Mouse (Mus musculus) cerebellum, adult 11 months (tissue): ENCODE results near the gene D3Ertd254e.
"Not testable (repeated sequence)": the region's sequence is repeated elsewhere in the genome, so short reads cannot be mapped to it uniquely, and the experiment has no call there.

Experiments
- DNase-seq: peaks from one replicate; pipeline ENCODE4 v3.0.0; 2022

Gene D3Ertd254e

DNA sequence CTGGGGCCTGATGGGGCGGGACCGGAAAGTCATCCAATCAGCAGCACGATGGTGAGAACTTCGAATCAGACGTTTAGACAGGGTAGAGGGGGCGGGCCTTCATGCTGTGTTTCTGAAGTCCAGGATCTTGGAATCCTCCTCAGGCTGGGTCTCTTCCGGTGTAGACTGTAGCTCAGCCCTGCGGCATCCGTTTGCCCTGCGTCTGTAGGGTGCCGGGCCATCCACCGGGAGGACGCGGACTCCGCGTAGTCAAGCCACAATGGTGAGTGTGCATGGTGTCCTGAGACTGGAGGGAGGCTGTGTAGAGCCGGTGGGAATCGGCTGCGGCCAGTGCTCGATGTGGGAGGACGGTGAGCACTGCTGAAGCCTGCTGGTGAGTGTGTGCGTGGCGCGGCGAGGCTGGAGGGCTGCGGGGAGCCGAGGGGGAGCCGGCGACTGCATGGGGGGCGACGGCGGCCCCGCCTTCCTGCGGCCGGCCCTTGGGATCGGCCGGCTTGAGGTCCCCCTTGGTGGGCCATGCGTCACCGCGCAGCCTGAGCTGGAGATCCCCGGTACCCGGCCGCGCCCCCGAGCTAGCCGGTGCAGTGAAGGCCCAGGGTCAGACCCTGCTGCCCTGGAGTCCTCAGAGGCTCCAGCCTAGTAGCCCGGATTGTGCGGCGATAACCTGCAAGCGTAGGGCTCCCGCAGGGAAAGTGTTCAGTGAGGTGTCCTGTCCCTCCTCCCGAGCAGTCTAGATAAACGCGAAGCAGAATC is at the start of gene D3Ertd254e:
D3Ertd254e (plus strand) TSS at position 84 of the 753 bp plus-strand sequence.
- peak; percentile 80 for DNase-seq

DNA sequence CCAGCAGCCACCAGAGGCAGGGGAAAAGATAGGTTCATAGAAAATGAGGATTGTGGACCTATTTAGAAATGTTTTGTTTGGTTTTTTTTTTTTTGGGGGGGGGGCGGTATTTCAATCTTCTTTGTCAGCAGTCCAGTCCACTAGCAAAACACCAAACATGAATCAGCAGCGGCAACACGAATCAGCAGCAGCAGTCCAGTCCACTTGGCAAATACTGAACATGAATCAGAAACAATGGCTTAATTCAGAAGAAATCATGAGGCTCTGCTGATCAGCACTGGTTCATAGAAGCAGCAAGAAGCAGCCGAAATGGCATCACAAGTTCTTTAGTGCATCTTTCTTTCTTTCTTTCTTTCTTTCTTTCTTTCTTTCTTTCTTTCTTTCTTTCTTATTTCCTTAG is 34.7 kb upstream of the D3Ertd254e start:
- no peak for DNase-seq

DNA sequence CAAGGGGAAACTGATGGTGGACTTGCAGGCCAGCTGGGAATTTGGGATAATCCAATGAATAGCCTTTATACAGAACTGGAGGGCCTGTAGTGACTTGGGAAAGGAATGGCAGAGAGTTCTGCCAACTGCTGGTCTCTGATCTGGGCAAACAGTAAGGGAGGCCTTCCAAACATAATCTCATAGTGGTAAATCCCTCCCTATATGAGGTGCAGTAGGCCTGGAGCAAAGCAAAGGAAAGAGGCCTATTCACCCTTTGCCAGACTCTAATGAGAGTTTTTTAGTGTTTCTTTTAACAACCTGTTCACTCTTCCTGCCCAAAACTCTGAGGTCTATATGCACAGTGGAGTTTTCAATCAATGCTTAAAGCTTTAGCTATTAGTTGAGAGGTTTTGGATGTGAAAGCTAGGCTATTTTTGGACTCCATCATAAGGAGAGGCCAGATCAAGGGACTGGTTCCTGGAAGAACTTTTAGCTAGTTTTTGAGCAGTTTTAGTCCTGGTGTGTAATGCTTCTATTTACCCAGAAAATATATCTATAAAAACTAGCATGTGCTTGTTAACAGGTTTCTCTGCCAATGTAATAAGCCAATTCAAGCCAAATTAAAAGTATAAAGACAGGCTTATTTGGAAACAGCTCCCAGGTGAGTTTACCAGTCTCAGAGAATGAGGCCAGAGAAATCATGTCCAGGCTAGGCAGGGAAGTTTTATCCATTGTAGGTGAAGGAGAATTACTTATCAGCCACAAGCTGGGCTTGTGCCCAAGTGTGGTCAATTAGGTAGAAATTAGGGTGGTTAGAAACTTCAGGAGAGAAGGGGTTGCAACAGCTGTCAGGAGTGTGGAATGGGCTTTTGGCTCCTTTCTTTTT is 30.9 kb upstream of the D3Ertd254e start:
- DNase-seq, result no peak

DNA sequence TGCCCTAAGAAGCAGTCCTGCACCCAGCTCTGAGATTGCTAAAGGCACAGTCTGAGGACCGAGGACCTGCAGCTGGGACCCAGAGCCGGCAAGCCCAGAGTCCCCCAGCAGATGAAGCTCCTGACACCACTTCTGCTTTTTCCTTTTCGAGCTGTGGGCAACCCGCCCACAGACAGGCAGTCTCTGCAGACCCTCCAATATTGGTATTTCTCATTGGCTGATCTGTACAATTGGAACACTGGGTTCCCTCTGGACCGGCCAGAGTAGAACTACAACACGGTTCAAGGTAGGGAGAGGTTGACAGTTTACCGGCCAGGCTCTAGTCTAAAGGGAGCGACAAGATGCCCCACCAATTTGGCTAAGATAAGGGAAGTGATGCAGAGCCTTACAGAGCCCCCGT is 24.6 kb upstream of the D3Ertd254e start:
- not testable (repeated sequence) for DNase-seq

DNA sequence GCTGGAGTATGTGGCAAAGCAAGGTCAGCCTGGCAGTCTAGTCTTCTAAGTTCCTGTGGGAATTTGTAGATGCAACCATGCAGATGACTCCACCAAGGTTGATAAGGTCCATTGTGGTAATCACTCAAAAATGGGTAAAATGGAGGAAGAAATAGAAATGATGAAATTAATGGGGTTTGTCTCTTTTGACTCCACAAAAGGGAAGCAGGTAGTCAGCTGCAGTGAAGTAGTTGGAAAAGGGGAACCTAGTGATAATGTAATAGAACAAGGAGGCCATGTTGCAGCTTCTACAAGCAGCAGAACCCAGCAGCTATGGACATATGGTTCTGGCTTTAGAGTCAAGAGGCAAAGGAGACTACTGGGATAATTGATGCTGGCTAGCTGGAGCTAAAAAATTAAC is 14.7 kb upstream of the D3Ertd254e start:
- DNase-seq, result no peak

DNA sequence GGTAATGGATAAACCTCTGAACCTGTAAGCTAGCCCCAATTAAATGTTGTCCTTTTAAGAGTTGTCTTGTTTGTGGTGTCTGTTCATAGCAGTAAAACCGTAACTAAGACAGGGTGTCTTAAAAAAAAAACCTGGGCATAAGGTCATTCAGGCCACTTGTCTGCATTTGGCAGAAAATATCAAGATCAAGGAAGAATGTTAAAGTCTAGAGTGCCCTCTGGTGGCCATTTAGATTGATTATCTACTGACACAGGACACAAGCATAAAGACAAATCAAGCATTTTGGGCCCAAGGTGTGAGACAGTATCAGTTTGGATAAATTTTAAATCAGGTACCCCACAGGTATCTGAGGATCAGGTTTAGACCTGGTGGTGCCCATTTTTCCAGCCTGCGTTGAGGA is 13.3 kb upstream of the D3Ertd254e start:
- DNase-seq, result no peak

DNA sequence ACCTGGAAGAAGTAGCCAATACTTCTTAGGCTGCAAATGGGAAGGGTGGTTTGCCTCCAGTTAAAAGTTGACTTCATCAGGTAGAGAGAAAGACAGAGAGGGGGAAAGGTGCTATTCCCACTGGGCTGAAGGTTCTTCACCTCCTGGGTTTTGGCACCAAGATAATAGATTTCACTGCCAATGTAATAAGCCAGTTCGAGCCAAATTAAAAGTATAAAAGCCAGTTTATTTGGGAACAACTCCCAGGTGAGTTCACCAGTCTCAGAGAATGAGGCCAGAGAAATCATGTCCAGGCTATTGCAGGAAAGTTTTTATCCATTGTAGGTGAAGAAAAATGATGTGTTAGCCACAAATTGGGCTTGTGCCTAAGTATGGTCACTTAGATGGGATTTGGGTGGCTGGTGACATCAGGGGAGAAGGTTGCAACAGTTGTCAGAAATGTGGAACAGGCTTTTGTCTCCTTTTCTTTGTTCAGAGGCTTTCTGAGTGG is 12.6 kb upstream of the D3Ertd254e start:
- no peak for DNase-seq

DNA sequence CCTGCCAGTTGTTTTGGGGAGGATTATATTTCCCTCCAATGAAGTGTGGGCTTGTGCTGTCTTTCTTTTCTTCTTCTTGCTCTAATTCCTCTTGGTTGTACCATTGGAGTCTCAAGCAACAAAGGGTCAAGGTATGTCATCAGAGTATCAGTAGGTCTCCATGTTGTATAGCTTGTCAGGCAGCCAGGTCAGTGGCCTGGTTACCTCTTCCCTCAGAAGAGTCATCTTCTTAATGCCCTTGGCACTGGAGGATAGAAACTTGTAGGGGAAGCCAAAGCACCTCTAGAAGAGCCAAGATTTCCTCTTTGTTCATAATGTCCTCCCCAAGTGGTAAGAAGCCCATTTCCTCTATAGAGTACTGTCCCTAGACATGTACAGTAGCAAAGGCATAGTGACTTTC is 11.8 kb upstream of the D3Ertd254e start:
- DNase-seq, result no peak

DNA sequence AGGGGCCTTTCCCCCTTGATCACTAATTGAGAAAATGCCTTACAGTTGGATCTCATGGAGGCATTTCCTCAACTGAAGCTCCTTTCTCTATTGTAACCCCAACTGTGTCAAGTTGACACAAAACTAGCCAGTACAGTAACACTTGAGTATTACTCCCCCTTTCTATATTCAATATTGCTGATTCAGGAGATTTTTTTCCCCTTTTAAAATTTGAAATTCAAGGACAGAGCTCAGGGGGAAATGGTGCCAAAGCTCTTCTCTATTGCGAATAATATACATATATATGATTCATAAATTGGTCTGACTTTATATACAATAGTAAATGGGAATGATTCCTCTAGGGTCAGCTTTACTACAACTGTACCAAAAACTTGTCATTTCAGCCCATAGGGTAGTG is 282 bp upstream of the D3Ertd254e start:
- DNase-seq, result no peak

DNA sequence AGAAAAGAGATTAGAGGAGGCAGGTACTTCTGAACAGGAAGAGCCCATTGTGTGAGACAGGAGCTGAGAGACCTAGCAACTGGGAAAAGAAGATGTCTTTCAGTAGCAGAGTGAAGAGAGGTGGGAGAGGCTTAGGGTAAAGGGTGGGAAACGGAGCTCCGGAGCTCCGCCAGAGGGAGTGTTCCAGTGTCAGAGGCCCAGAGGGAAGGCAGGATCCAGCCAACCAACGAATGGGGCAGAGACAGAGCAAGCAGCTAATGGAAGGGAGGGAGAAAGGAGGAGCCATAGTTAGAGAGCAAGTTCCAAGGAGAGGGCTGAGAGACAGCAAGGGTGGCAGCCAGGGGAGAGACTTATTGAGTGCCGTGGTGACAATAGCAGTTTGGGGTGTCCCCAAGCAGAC is 4.5 kb downstream of the D3Ertd254e start:
- no peak for DNase-seq

DNA sequence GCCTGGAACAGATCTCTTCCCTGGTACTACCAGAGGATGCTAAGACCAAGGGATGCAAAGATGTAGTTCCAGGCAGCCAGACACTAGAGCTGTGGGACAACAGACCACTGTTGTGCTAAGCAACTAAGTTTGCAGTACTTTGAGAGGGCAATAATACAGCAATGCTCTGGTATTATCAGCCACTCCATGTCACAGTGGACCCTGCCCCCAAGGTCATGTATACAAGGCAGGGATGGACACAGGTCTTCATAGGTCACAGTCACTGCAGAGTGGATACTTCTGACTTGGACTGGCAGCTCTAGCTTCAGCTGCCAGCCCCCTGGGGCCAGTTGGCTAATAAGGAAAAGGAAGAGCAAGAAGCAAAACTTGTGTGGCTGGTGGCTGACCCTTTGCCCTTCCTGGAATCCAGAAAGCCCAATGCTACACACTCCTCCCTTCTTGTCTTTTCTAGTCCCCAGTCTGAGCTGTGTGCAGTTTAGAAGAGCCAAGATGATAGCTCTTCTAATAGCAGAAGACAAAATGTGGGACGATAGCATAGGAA is 19.9 kb downstream of the D3Ertd254e start:
- DNase-seq, result no peak

DNA sequence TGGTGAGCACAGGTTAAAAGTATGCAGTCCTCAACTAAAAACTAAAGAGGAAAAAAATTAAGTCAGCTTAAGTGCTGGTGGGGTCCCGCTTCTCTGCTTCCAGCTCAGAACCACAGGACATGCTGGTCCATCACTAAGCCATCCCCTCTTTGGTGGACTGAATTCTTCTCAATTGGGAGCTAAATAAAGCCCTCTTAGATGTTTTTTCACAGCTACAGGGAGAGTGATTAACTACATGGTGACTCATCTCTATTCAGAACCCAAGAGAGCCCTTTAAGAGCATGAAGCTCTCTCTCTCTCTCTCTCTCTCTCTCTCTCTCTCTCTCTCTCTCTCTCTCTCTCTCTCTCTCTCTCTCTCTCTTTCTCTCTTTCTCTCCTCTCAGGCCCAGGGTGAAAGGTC is 20.5 kb downstream of the D3Ertd254e start:
- no peak for DNase-seq

DNA sequence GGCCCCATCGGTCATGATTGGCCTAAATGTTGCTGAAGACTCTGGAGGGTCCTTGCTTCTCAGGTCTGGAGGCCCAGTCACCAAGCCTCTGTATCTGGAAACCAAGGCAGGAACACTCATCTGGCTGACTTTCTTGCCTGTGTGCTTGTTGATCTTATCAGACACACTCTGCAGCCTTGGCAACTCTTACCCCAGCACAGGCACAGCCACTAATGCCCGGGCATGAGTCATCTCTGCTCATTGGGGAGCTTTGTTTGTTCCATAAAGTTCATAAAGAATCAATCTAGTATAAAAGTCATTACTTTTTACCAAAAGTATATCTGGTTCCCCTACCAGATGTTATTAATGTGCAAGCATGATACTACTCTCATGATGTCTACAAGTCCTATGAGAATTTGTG is 22.9 kb downstream of the D3Ertd254e start:
- DNase-seq, result no peak

DNA sequence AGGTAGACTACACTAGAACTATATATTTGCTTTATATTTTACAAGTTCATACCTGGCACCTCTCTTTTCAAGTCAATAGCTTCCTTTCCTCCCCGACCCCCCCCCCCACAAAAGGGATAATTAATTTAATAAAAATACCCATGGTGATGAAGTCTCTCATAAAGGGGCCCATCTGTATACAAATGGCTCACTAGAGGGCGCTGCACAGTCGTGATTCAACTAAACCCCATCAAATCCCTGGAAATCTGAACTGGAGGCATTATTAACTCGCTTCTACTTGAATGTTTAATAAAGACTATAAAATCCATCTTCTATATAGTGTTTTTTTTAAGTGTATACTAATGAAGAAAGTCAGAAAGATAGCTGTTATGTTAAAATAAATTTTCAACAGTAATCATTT is 30.7 kb downstream of the D3Ertd254e start:
- DNase-seq, result peak; percentile 14

DNA sequence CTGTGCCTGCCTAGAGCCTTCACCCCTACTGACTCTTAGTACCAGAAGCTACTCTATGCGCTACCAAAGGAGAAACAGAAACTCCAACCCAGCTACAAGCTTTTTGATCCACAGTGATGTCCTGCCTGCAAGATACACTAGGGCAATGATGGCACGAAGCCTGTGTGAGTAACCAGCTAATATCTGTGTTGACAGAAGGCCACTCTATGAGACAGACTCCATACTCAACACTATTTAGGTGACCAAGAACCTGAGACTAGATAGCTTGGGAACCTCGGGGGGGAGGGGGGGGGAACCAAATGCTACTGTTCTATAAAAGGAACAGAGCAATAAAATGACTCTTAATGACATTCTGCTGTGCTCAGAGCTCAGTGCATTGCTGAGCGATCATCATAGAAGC is 35.7 kb downstream of the D3Ertd254e start:
- no peak for DNase-seq

DNA sequence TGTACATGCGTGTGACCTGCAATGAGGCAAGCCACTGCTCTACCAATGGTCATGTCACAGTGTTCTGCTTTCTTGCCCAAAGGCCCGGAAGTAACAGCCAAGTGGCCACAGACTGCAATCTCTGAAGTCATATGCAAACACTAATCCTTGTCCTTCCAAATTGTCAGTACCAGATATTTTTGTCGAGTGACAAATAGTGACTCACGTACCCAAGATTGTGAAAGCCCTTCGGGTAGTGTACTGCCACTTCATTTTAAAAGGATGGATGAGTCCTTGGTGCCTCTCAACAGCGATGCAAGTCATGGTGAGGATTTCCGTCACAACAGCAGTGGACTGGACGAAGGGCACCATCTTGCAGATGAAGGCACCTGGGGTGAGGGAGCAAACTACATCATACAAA is 38.4 kb downstream of the D3Ertd254e start:
- DNase-seq, result no peak

DNA sequence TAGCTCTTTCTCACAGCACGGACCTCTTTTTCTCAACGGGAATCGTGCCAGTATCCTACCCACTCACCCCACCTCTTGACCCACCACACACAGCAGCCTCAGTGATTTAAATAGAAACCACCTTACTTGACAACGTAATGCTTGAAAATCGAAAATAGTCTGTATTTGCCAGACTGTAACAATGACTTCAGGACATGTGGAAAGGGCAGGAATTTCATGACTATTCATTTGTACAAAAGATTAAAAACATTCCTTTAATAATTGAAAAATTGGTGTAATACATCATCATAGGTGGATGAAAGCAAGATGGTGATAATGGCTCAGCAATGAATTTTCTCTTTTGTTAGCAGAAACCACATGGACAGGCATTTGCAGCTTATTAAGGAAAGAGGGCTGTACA is 50.3 kb downstream of the D3Ertd254e start:
- DNase-seq, result no peak

DNA sequence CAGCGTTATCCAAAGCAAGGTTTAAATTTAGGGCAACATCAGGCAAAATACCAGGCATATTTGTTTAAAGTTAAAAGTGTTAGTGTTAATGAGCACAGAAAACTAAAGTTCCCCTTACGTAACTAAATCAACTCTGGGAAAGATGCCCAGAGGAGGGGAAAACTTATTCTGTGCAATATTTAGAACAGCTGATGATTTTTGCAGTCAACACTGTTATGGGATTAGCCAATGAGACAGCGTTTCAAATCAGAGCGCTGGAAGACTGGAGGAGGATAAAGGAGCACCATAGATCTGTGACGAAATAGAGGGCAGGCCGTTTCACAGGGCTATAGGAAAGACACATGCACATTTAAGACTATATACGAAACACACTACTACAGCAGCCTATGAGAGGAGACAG is 52.1 kb downstream of the D3Ertd254e start:
- DNase-seq, result no peak

DNA sequence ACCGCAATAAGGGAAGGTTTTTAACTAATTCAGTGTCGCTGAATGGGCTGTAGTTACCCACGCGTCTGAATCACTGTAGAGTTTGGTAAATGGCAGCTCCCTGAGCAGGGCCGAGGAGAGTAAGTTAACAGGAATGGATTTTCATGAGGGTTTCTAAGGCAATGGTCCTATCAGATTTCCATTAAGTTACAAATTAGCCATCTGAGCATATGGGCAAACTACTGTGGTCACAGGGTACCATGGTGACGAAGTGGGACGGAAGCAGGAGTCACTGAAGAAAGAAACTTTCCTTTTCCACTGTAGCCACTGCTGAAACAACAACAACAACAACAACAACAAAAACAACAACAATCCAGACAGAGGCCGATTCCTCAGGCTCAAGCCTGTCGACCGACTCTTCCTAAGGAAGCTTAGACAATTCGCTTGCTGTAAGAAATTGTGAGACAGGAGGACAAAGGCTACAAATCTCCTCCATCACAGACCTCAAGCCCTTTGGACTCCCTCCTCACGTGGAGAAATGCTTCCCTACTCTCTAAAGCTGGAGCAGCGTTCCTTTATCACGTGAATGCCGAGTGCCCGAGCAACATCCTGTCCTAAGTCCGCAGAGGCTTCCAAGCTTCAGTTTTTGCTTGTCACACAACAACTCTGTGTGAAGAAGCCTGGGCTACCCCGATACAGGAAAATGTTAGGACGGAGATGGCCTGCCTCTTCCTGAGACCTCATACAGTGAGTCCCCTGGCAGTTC is 56.9 kb downstream of the D3Ertd254e start:
- no peak for DNase-seq

DNA sequence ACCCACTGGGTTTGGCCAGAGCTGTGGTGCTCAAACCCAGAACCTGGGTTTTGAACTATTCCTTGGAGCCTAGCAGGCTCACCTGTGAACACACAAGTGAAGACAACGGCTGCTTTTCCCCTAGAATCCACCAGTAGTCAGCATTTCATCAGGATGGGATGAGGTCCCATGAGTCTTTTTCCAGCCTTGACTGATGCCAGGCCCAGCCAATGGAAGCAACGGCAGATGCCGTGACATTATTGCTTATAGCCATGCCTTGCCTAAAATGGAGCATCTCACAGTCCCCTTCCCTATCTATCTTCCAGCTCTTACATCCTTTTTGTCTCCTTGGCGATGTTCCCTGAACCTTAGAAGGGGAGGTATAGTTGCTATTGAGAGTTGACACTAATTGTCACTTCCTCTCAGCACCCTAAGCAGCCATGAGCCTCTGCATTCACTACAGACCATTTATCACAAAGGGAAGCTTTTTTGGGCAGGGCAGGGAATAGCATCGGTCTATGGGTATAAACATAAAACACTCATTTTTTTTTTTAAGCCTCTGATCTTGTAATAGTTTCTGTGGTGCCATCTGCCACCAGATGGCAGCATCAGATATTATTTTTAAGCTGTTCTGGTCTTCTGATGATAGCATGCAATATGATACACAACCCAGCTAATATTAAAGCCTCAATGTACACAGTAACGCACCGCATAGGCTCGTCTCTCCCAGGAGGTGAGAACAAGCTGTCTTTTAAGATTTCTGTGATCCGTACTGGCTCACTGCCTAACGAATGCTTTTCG is 59.1 kb downstream of the D3Ertd254e start:
- DNase-seq, result no peak

DNA sequence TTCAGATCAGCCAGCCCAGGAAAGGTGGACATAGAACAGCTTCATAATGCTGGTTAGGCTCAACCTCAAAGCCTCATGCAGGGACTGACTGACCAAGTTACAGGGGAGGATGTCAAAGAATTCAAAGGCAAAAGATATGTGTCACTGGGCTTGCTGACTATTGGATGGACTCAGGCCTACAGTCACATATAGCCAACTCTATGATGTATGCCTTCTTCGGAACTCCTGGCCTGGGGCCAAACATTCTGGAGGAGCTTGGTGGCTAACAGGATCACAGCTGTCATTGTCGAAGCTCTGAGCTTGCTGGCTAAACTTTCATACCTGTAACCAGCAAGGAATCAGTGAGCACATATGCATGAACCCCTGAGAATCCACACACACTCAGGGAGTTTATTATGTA is 60.1 kb downstream of the D3Ertd254e start:
- no peak for DNase-seq

DNA sequence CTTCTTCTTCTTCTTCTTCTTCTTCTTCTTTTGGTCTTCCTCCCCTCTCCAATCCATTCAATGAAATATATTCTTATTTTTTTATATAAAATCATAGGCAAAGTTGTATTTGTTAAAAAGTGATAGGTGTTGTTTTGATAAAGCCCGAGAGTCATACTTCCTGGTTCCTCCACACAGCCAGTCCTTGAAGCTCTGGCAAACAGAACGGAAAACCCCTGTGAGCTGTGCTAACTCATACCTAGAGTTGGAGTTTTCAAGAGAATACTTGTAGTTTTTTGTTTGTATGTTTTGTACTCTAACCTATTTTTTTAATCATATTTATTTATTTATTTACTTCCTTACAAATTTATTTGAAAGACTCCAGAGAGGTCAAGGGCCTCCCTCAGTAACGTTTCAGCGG is 61.9 kb downstream of the D3Ertd254e start:
- DNase-seq, result no peak
